29 mouse cellular contexts compared by ENCODE assay signal in the genomic region with DNA sequence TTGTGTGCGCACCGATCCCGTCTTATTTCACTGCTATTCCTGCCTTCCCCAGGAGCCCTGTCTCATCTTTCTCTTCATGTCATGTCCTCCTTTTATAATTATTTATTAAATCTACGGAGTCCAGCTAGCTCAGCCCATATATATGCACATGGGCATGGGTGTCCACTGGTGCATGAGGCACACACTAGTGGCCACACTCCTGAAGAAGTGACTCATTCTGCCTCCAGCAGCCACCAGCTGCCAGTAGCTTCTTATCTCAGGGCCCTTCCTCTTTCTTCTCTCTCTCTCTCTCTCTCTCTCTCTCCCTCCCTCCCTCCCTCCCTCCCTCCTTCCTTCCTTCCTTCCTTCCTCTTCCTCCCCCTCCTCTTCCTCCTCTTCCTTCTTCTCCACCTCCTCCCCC. TPM values are rescaled to one million over a fixed set of nuclear protein-coding genes. Genes with fewer than 3 reads are reported as not detected.
A peak's percentile ranks its signal among the peaks of the same experiment; 100 is the strongest.
DNase-seq lines count a peak whose midpoint lies in the region; ATAC-seq lines count a peak whose summit lies in the region.
"Had no signal": no experiment of that assay in that cellular context is flagged by ENCODE, and none has a peak within 500 bp of the region (broad histone marks: within the 10 kb centered on the region; RNA-seq: fewer than 3 reads in every experiment).

No protein-coding gene starts in this region.

- H3K27me3 ChIP-seq in limb, embryonic 12.5 days = no peaks in the 10 kb centered on the region
- H3K27me3 ChIP-seq in forebrain, embryonic 12.5 days = no peaks in the 10 kb centered on the region
- H3K27me3 ChIP-seq: CH12.LX; embryonic facial prominence, embryonic 13.5 days; hindbrain, embryonic 15.5 days; intestine, embryonic 15.5 days had no signal

- 97% methylated on average over 4 of the region's 4 CpGs for WGBS in limb, embryonic 12.5 days
- WGBS in forebrain, embryonic 12.5 days = 92% methylated on average over 4 of the region's 4 CpGs

- intact Hi-C loops in gastrocnemius, postnatal 14 days (cut with DNase I; ENCODE audit: low total_unique reads) = no loop called here

- peak; percentile 39 for DNase-seq in 3T3-L1 (ENCODE audit: low read depth, low spot score)
- DNase-seq in 416B (ENCODE audit: low read depth) = peak; percentile 58
- DNase-seq in gastrocnemius, postnatal 14 days = no peak
- DNase-seq: adrenal gland, adult 8-10 months; adrenal gland, postnatal 25 days; B cell, adult 2 months; cerebellum, adult 11-12 months; cerebellum, adult 8-10 months; cerebellum, postnatal 10 days; cerebellum, postnatal 36 days; forebrain, postnatal 0 days; gastrocnemius, adult 2 months; gastrocnemius, postnatal 25 days; heart, adult 2 months; heart, postnatal 14 days; heart, postnatal 4 days; kidney, adult 11 months had no signal

- H3K27ac ChIP-seq in limb, embryonic 12.5 days = peak overlapping the region; percentile 70; the same call in 1 of the 2 replicates
- H3K27ac ChIP-seq in forebrain, embryonic 12.5 days = no peak overlapping the region
- H3K27ac ChIP-seq: forebrain, embryonic 10.5 days; gastrocnemius, adult 2 months; heart, adult 2 months; heart, embryonic 10.5 days; heart, embryonic 13.5 days; hindbrain, embryonic 15.5 days; intestine, embryonic 15.5 days had no signal

- no peak overlapping the region for H3K4me3 ChIP-seq in limb, embryonic 12.5 days (replicated peaks)
- H3K4me3 ChIP-seq in forebrain, embryonic 12.5 days (replicated peaks) = no peak overlapping the region
- H3K4me3 ChIP-seq: embryonic facial prominence, embryonic 13.5 days; forebrain, embryonic 10.5 days; gastrocnemius, adult 2 months; heart, adult 2 months; heart, embryonic 10.5 days; heart, embryonic 13.5 days; hindbrain, embryonic 15.5 days; intestine, embryonic 15.5 days had no signal

- H3K36me3 ChIP-seq in limb, embryonic 12.5 days = no peaks in the 10 kb centered on the region
- no peaks in the 10 kb centered on the region for H3K36me3 ChIP-seq in forebrain, embryonic 12.5 days (replicated peaks)
- H3K36me3 ChIP-seq: embryonic facial prominence, embryonic 13.5 days; forebrain, embryonic 10.5 days; G1E; heart, embryonic 10.5 days; heart, embryonic 13.5 days; hindbrain, embryonic 15.5 days; intestine, embryonic 15.5 days had no signal

- peaks cover 75% of the 10 kb centered on the region for H3K4me1 ChIP-seq in limb, embryonic 12.5 days (replicated peaks)
- H3K4me1 ChIP-seq in forebrain, embryonic 12.5 days = peaks cover 21% of the 10 kb centered on the region
- H3K4me1 ChIP-seq: heart, embryonic 13.5 days had no signal

- ATAC-seq in common myeloid progenitor, adult 5-6 weeks (replicated peaks; ENCODE audit: low read depth, poor library complexity, severe bottlenecking) = 0 out of 2 replicates have a peak, but pooled peaks have one; percentile 39
- ATAC-seq in limb, embryonic 12.5 days (ENCODE audit: insufficient number of reproducible peaks, insufficient read depth, low FRiP score, low TSS enrichment, low read depth) = no peak
- ATAC-seq in forebrain, embryonic 12.5 days (ENCODE audit: low FRiP score) = no peak
- ATAC-seq: activated CD4-positive, CD25-positive, alpha-beta regulatory T cell, adult 4 months; forebrain, postnatal 0 days; intestine, embryonic 15.5 days had no signal

- no peak overlapping the region for H3K4me2 ChIP-seq in limb, embryonic 12.5 days
- H3K4me2 ChIP-seq in forebrain, embryonic 12.5 days = no peak overlapping the region
- H3K4me2 ChIP-seq: embryonic facial prominence, embryonic 13.5 days; heart, embryonic 13.5 days; hindbrain, embryonic 15.5 days; intestine, embryonic 15.5 days had no signal

- no peak overlapping the region for H3K9ac ChIP-seq in limb, embryonic 12.5 days (replicated peaks)
- H3K9ac ChIP-seq in forebrain, embryonic 12.5 days = no peak overlapping the region
- H3K9ac ChIP-seq: embryonic facial prominence, embryonic 13.5 days; forebrain, postnatal 0 days; heart, embryonic 13.5 days; hindbrain, embryonic 15.5 days; intestine, embryonic 15.5 days had no signal

- H3K9me3 ChIP-seq in limb, embryonic 12.5 days = no peaks in the 10 kb centered on the region
- no peaks in the 10 kb centered on the region for H3K9me3 ChIP-seq in forebrain, embryonic 12.5 days
- H3K9me3 ChIP-seq: embryonic facial prominence, embryonic 13.5 days; forebrain, embryonic 10.5 days; G1E; heart, embryonic 10.5 days; heart, embryonic 13.5 days; hindbrain, embryonic 15.5 days; intestine, embryonic 15.5 days had no signal

RNA-seq across cellular contexts. Expression of a gene that starts 43.1 kb away (rescaled TPM):
- 3.5 and 5.8 TPM in 2 replicates for total RNA-seq in common myeloid progenitor, adult 5-6 weeks (2017)
- 14.4 and 14.7 TPM in 2 replicates for polyA plus RNA-seq in limb, embryonic 12.5 days (2016; fragmentation: Nextera tagmentation; extraction: Ambion mirVana)
- total RNA-seq in gastrocnemius, postnatal 14 days (2021) = 1 to 10 TPM; 6.5 to 9.1 TPM
- 13.9 and 14.6 TPM in 2 replicates for polyA plus RNA-seq in forebrain, embryonic 12.5 days (2016; fragmentation: Nextera tagmentation; extraction: Ambion mirVana)
- total RNA-seq: G1E had no signal
- polyA plus RNA-seq: G1E had no signal
